Mouse (Mus musculus): Measurements from ENCODE around the gene Anapc15-ps. TPM values are rescaled to one million over a fixed set of nuclear protein-coding genes. Genes with fewer than 3 reads are reported as not detected.

Anapc15-ps gene
- polyA plus RNA-seq, 3 experiments from 2014 or later = not detected

DNA sequence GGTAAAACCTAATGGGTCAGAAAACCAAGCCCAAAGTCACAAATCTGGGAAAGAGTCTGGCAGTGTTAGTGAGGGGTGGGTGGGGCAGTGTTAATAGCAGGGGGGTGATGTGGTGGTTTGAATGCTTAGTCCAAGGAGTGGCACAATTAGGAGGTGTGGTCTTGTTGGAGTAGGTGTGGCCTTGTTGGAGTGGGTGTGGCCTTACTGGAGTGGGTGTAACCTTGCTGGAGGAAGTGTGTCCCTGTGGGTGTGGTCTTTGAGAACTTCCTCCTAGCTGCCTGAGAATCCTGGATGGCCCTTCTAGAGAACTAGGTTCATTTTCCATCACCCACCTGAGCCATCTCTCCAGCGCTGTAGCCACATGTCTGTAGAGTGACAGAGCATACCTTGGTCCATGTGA, 16.6 kb upstream of the Anapc15-ps start:
- ATAC-seq = no peak

DNA sequence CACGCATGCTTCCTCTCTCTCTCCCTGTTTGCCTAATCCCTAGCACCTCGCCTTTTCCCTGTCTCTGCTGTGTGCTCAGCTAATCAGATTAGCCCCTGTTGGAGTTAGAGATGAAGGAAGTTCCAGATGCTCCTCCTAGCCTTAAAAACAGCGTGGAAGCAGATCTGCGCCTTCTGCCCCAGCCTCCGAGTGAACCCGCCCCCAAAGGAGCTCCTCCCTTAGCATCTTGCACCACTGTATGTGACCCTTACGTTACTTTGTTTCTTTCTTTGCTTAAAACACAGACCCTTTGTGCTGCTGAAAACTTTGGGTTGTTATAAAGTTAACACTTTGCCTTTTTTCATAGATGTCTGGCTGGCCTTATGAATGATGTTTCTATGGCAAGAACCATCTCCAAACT, 15.8 kb upstream of the Anapc15-ps start:
- ATAC-seq = no peak

GRCm38 (mm10) chr10:95687558-95688141, 14.4 kb upstream of the Anapc15-ps start:
- no peak for ATAC-seq

DNA sequence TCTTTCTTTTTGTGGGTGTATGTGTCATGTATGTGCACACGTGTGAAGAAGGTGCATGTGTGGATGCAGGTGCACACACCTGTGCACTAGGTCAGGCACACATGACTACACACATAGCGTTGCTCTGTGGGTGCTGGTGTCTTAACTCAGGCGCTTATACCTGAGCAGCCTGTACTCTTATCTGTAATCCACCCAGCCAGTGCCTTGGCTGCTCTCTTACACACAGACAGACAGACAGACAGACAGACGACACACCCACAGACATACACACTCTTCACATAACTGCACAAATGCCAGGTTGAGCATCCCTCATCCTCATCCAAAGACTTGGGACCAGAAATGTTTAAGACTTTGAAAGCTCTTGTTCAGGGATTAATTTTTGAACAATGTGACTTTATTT, 12.8 kb upstream of the Anapc15-ps start:
- ATAC-seq = no peak

GRCm38 (mm10) chr10:95684782-95685555, 11.7 kb upstream of the Anapc15-ps start:
- no peak for ATAC-seq

- ATAC-seq = no peak
These were observed 11.0 kb upstream of the Anapc15-ps start for GRCm38 (mm10) chr10:95684250-95684649.

- no peak for ATAC-seq
These were observed 10.5 kb upstream of the Anapc15-ps start for GRCm38 (mm10) chr10:95683735-95684134.

- ATAC-seq = no peak
These were observed 9.7 kb upstream of the Anapc15-ps start for GRCm38 (mm10) chr10:95682964-95683363.

DNA sequence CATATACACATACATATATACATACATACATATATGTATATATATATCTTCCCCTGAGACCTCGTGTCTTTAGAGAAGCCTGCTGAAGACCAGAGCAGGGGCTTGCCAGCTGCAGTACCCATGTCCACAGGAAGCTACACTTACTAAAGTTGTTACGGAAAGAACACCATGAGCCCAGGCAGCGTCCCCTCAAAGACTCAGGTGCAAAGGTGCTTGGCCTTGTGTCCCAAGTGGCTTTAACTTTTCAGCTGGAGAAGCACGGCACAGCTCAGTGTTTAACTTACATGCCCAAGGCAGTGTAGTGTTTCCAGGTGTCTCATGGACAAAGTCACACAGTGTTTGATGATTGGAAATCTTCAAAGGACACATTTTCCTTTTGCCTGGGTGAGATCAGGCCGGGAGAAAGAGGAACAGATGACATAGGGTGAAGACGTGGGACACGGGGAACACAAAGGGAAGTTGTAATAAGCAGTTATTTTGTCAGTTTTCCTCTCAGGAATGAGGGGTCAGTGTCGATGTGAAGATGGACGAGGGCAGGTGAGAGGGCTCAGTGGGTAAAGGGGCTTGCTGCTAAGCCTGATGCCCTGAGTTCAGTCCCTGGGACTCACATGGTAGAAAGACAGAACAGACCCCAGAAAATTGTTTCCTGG, 9.0 kb upstream of the Anapc15-ps start:
- no peak for ATAC-seq

- ATAC-seq = no peak
These were observed 8.2 kb upstream of the Anapc15-ps start for GRCm38 (mm10) chr10:95681481-95681880.

- peak; percentile 51 for ATAC-seq
These were observed 7.8 kb upstream of the Anapc15-ps start for GRCm38 (mm10) chr10:95681058-95681440.

GRCm38 (mm10) chr10:95680153-95681057, 7.2 kb upstream of the Anapc15-ps start:
- no peak for ATAC-seq

- no peak for ATAC-seq
These were observed 5.9 kb upstream of the Anapc15-ps start for GRCm38 (mm10) chr10:95679131-95679530.

DNA sequence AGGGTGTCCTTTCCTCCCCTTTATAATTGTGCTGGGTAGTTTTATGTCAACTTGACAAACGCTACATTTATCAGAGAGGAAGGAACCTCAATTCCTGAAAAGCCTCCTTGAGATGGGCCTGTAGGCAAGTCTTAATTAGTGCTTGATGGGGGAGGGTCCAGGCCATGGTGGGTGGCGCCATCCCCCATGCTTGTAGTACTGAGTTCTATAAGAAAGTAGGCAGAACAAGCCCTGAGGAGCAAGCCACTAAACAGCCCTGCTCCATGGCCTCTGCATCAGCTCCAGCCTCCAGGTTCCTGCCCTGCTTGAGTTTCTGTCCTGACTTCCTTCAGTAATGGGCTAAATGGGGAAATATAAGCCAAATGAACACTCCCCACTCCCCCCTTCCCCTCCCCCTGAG, 5.4 kb upstream of the Anapc15-ps start:
- no peak for ATAC-seq

GRCm38 (mm10) chr10:95678241-95678640, 5.0 kb upstream of the Anapc15-ps start:
- peak; percentile 25 for ATAC-seq

- ATAC-seq = peak; percentile 83
These were observed 4.3 kb upstream of the Anapc15-ps start for GRCm38 (mm10) chr10:95677356-95678109.

DNA sequence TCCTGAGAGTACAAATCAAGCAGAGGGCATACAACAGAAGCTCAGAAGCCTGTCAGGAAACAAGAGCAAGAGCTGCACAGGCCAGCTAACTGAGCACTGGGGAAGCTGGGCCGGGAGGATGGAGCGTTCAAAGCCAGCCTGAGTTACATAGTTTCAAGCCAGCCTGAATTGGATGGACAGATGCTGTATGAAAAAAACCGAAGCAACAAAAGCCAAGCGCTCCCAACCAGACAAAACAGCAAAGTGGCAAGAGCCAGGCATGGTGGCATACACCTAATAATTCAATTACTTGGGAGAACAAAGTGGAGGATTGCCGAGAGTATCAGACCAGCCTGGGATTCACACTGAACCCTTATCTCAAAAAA, 3.7 kb upstream of the Anapc15-ps start:
- no peak for ATAC-seq

DNA sequence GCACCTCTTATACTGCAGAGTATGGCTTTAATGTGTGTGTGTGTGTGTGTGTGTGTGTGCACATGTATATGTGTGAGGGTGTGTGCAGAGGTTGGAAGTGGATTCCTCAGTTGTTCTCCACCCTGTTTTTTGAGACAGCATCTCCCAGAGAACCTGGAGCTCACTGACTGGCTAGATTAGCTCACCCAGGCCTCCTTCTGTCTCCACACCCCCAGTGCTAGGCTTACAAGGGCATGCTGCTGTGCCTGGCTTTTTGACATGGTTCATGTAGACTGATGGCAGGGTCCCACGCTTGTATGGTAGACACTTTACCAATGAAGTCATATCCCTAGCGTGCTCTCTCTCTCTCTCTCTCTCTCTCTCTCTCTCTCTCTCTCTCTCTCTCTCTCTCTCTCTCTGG, 3.1 kb upstream of the Anapc15-ps start:
- ATAC-seq = no peak

DNA sequence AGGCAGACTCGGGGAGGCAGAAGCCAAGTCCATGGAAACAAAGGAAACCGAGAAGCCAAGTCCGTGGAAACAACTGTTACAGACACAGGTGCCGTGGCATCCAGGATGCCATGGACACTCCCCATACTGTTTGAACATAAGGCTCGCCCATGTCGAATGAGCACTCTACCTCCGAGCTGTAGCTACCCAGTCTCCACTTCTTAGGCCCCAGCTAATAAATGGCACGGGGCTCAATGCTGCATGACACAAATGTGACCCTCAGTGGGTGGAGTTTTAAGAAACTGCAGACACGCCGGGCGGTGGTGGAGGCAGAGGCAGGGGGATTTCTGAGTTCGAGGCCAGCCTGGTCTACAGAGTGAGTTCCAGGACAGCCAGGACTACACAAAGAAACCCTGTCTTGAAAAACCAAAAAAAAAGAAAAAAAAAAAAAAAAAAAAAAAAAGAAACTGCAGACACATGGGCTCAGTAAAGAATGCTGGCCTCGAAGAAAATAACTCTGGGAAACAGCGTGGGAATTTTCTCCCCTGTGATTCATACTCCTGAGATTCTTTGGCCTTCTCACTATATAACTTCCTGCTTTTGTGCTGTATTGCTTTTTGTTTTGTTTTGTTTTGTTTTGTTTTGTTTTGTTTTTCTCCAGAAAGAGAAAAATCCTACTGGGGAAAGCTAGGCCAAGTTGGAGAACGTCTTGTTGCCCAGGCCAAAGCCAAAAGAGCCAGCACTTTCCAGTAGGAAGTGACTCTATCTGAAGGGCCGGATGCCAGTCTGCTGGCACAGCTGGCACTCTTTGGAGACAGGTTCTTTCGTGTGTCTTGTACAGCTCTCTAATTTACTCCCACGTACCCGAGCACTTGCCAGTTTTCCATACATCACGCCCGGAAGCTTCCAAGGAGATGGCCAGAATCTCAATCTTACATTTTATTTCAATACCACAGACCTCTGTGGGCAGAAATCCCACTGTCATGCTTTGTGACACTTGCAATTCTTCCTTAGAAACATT, 2.2 kb downstream of the Anapc15-ps start:
- no peak for ATAC-seq

GRCm38 (mm10) chr10:95669872-95670271, 3.4 kb downstream of the Anapc15-ps start:
- no peak for ATAC-seq

- no peak for ATAC-seq
These were observed 4.2 kb downstream of the Anapc15-ps start for GRCm38 (mm10) chr10:95669034-95669433.
